Mouse (Mus musculus): Measurements from ENCODE around the gene Rbpj.

Rbpj gene

GRCm38 (mm10) chr5:53465883-53466282 lies at the start of gene Rbpj:
Gene Rbpj (plus strand): TSS chr5:53466152.
- DNase-seq (ENCODE audit: low read depth) = no peak

- peak; percentile 4 for DNase-seq (ENCODE audit: low read depth)
Measured at GRCm38 (mm10) chr5:53420777-53421176, 45.2 kb upstream of the Rbpj start.

GRCm38 (mm10) chr5:53421291-53421690 lies 44.7 kb upstream of the Rbpj start:
- DNase-seq (ENCODE audit: low read depth) = no peak

GRCm38 (mm10) chr5:53427411-53427810 lies 38.5 kb upstream of the Rbpj start:
- DNase-seq (ENCODE audit: low read depth) = no peak

GRCm38 (mm10) chr5:53429683-53430477 lies 36.1 kb upstream of the Rbpj start:
- DNase-seq (ENCODE audit: low read depth) = no peak

- DNase-seq (ENCODE audit: low read depth) = no peak
Measured at GRCm38 (mm10) chr5:53432451-53432850, 33.5 kb upstream of the Rbpj start.

GRCm38 (mm10) chr5:53436905-53437632 lies 28.9 kb upstream of the Rbpj start:
- DNase-seq (ENCODE audit: low read depth) = no peak

GRCm38 (mm10) chr5:53437767-53438166 lies 28.2 kb upstream of the Rbpj start:
- DNase-seq (ENCODE audit: low read depth) = no peak

GRCm38 (mm10) chr5:53438268-53438667 lies 27.7 kb upstream of the Rbpj start:
- DNase-seq (ENCODE audit: low read depth) = no peak

- no peak for DNase-seq (ENCODE audit: low read depth)
Measured at GRCm38 (mm10) chr5:53439655-53440054, 26.3 kb upstream of the Rbpj start.

GRCm38 (mm10) chr5:53444030-53444429 lies 21.9 kb upstream of the Rbpj start:
- DNase-seq (ENCODE audit: low read depth) = no peak

GRCm38 (mm10) chr5:53450945-53451344 lies 15.0 kb upstream of the Rbpj start:
- DNase-seq (ENCODE audit: low read depth) = no peak

- DNase-seq (ENCODE audit: low read depth) = no peak
Measured at GRCm38 (mm10) chr5:53451829-53452228, 14.1 kb upstream of the Rbpj start.

GRCm38 (mm10) chr5:53452920-53453319 lies 13.0 kb upstream of the Rbpj start:
- DNase-seq (ENCODE audit: low read depth) = no peak

GRCm38 (mm10) chr5:53454706-53455105 lies 11.2 kb upstream of the Rbpj start:
- DNase-seq (ENCODE audit: low read depth) = no peak

GRCm38 (mm10) chr5:53455459-53455858 lies 10.5 kb upstream of the Rbpj start:
- no peak for DNase-seq (ENCODE audit: low read depth)

- no peak for DNase-seq (ENCODE audit: low read depth)
Measured at GRCm38 (mm10) chr5:53460196-53460595, 5.8 kb upstream of the Rbpj start.

GRCm38 (mm10) chr5:53463098-53464018 lies 2.6 kb upstream of the Rbpj start:
- no peak for DNase-seq (ENCODE audit: low read depth)

GRCm38 (mm10) chr5:53466422-53467333 lies 726 bp downstream of the Rbpj start:
- DNase-seq (ENCODE audit: low read depth) = no peak

GRCm38 (mm10) chr5:53467602-53468001 lies 1.6 kb downstream of the Rbpj start:
- no peak for DNase-seq (ENCODE audit: low read depth)

- DNase-seq (ENCODE audit: low read depth) = no peak
Measured at GRCm38 (mm10) chr5:53468366-53468765, 2.4 kb downstream of the Rbpj start.

All from naive thymus-derived CD4-positive, alpha-beta T cell, adult 2 months (primary cell).